Mouse (Mus musculus) stomach, postnatal 0 days (tissue): ENCODE data around the gene Ovol2. TPM values are rescaled to one million over a fixed set of nuclear protein-coding genes. Genes with fewer than 3 reads are reported as not detected.
A peak's percentile ranks its signal among the peaks of the same experiment; 100 is the strongest.

Experiments
- ATAC-seq: fragments of 200-750 bp; cut with Nextera tagmentation; 2 replicates; pipeline ENCODE4 v1.8.0; 2017; ENCODE audit not compliant: low FRiP score, low TSS enrichment
- DNase-seq: peaks from one replicate; pipeline ENCODE4 v3.0.0-alpha.2; 2016; ENCODE audit warnings: low spot score
- H3K27ac ChIP-seq: fragments of 300-500 bp; sonication (generic); replicated peaks from 2 replicates; pipeline ENCODE4 v1.5.1; 2014; ENCODE audit warnings: mild to moderate bottlenecking, control low read depth
- H3K27me3 ChIP-seq: fragments of 300-500 bp; sonication (generic); 2 replicates; pipeline ENCODE4 v1.6.1; 2014; ENCODE audit warnings: low read length; ENCODE audit not compliant: control insufficient read depth, insufficient read depth
- H3K36me3 ChIP-seq: fragments of 300-500 bp; sonication (generic); 2 replicates; pipeline ENCODE4 v1.6.1; 2014; ENCODE audit warnings: low read length, mixed read lengths; ENCODE audit not compliant: control insufficient read depth, insufficient read depth
- H3K4me1 ChIP-seq: fragments of 300-500 bp; sonication (generic); replicated peaks from 2 replicates; pipeline ENCODE4 v1.6.1; 2014; ENCODE audit warnings: antibody characterized with exemption; ENCODE audit not compliant: control insufficient read depth, insufficient read depth
- H3K4me2 ChIP-seq: fragments of 300-500 bp; sonication (generic); replicated peaks from 2 replicates; pipeline ENCODE4 v1.6.1; 2014; ENCODE audit warnings: low read depth, mild to moderate bottlenecking, control low read depth, moderate library complexity
- H3K4me3 ChIP-seq: fragments of 300-500 bp; sonication (generic); 2 replicates; pipeline ENCODE4 v1.5.1; 2014; ENCODE audit warnings: low read depth, low read length, control low read depth
- H3K9ac ChIP-seq: fragments of 300-500 bp; sonication (generic); 2 replicates; pipeline ENCODE4 v1.6.1; 2014; ENCODE audit warnings: mild to moderate bottlenecking, low read length, control low read depth, mixed read lengths
- H3K9me3 ChIP-seq: fragments of 300-500 bp; sonication (generic); 2 replicates; pipeline ENCODE4 v1.6.1; 2016; ENCODE audit warnings: low read length; ENCODE audit not compliant: control insufficient read depth
- CTCF ChIP-seq: IDR thresholded peaks from 2 replicates; pipeline ENCODE4 v1.5.1; 2016; ENCODE audit warnings: antibody characterized with exemption, low read depth, mild to moderate bottlenecking, moderate library complexity
- EP300 ChIP-seq: optimal IDR thresholded peaks from 2 replicates; pipeline ENCODE3; 2016; ENCODE audit warnings: antibody characterized with exemption
- WGBS: fragments of 180-500 bp; shearing (Covaris S2); extraction: QIAGEN DNeasy Blood & Tissue Kit; methylation state at CpG from one replicate; pipeline ENCODE4 v1.1.7; 2014; 5-methylcytosine and 5-hydroxymethylcytosine counted together
- polyA plus RNA-seq: library from polyadenylated mRNA; unstranded; fragments of >200 nt; fragmentation: Nextera tagmentation; extraction: Ambion mirVana; gene quantifications from 2 replicates; pipeline ENCODE4 v1.2.1, GENCODE M21; 2015

The Ovol2 gene
- polyA plus RNA-seq, 1 experiment from 2014 or later: 9.8 TPM

- Histone ChIP-seq H3K4me2 (no peak overlapping the region), H3K9ac (no peak overlapping the region), H3K4me3 (no peak overlapping the region), H3K36me3 (no peaks in the 10 kb centered on the region), H3K27me3 (no peaks in the 10 kb centered on the region), H3K4me1 (no peaks in the 10 kb centered on the region), H3K27ac (no peak overlapping the region), H3K9me3 (no peaks in the 10 kb centered on the region)
- DNase-seq (no peak), ATAC-seq (no peak)
- TF ChIP-seq EP300 (no peak), CTCF (no peak)
- 45% methylated on average over 5 of the region's 5 CpGs for WGBS
Measured at GRCm38 (mm10) chr2:144310273-144310672, 21.7 kb downstream of the Ovol2 start.

- no peak overlapping the region for H3K9ac ChIP-seq
- H3K27me3 ChIP-seq: no peaks in the 10 kb centered on the region
- ATAC-seq (no peak), DNase-seq (no peak)
- 52% methylated on average over 8 of the region's 8 CpGs for WGBS
- no peaks in the 10 kb centered on the region for H3K4me1 ChIP-seq
- no peak overlapping the region for H3K27ac ChIP-seq
- H3K4me2 ChIP-seq: no peak overlapping the region
- TF ChIP-seq CTCF (no peak), EP300 (no peak)
- H3K9me3 ChIP-seq: no peaks in the 10 kb centered on the region
- H3K36me3 ChIP-seq: no peaks in the 10 kb centered on the region
- no peak overlapping the region for H3K4me3 ChIP-seq
Measured at GRCm38 (mm10) chr2:144308561-144308960, 23.4 kb downstream of the Ovol2 start.

- H3K9me3 ChIP-seq: no peaks in the 10 kb centered on the region
- H3K4me2 ChIP-seq: no peak overlapping the region
- no peaks in the 10 kb centered on the region for H3K4me1 ChIP-seq
- TF ChIP-seq EP300 (no peak), CTCF (peak; percentile 56)
- no peaks in the 10 kb centered on the region for H3K27me3 ChIP-seq
- H3K36me3 ChIP-seq: no peaks in the 10 kb centered on the region
- DNase-seq (no peak), ATAC-seq (no peak)
- no peak overlapping the region for H3K9ac ChIP-seq
- H3K27ac ChIP-seq: no peak overlapping the region
- 72% methylated on average over 18 of the region's 18 CpGs for WGBS
- H3K4me3 ChIP-seq: no peak overlapping the region
Measured at GRCm38 (mm10) chr2:144305721-144306294, 26.1 kb downstream of the Ovol2 start.

- H3K4me2 ChIP-seq: no peak overlapping the region
- 86% methylated on average over 11 of the region's 11 CpGs for WGBS
Measured at GRCm38 (mm10) chr2:144301101-144301500, 30.8 kb downstream of the Ovol2 start.

GRCm38 (mm10) chr2:144299749-144300669 lies 31.9 kb downstream of the Ovol2 start:
- Histone ChIP-seq H3K4me1 (no peaks in the 10 kb centered on the region), H3K36me3 (no peaks in the 10 kb centered on the region), H3K4me2 (no peak overlapping the region), H3K27me3 (no peaks in the 10 kb centered on the region), H3K9ac (no peak overlapping the region), H3K27ac (0 out of 2 replicates have a peak overlapping the region, but pooled peaks have one; percentile 35), H3K9me3 (no peaks in the 10 kb centered on the region), H3K4me3 (no peak overlapping the region)
- DNase-seq: peak; percentile 36
- WGBS: 55% methylated on average over 9 of the region's 9 CpGs
- TF ChIP-seq CTCF (no peak), EP300 (no peak)
- ATAC-seq: peak; percentile 78

More at GRCm38 (mm10) chr2:144301101-144301500, 30.8 kb downstream of the Ovol2 start:
- Histone ChIP-seq H3K4me3 (no peak overlapping the region), H3K9ac (no peak overlapping the region), H3K9me3 (no peaks in the 10 kb centered on the region), H3K27ac (no peak overlapping the region), H3K27me3 (no peaks in the 10 kb centered on the region), H3K36me3 (no peaks in the 10 kb centered on the region), H3K4me1 (no peaks in the 10 kb centered on the region)
- ATAC-seq (no peak), DNase-seq (no peak)
- TF ChIP-seq CTCF (no peak), EP300 (no peak)

- Histone ChIP-seq H3K9me3 (no peaks in the 10 kb centered on the region), H3K27ac (peak overlapping the region; percentile 18; the same call in 1 of the 2 replicates), H3K4me2 (no peak overlapping the region), H3K27me3 (no peaks in the 10 kb centered on the region), H3K36me3 (no peaks in the 10 kb centered on the region), H3K9ac (no peak overlapping the region), H3K4me3 (no peak overlapping the region), H3K4me1 (no peaks in the 10 kb centered on the region)
- DNase-seq: peak; percentile 63
- 46% methylated on average over 9 of the region's 9 CpGs for WGBS
- ATAC-seq: peak; percentile 75
- no peak for TF ChIP-seq EP300
- no peak for TF ChIP-seq CTCF
Measured at GRCm38 (mm10) chr2:144295145-144295735, 36.7 kb downstream of the Ovol2 start.
